Mouse (Mus musculus) lung, postnatal 0 days (tissue): ENCODE data around the gene Bmi1.

Experiments
- CTCF ChIP-seq: IDR thresholded peaks from 2 replicates; pipeline ENCODE4 v1.5.1; 2016; ENCODE audit warnings: antibody characterized with exemption, mild to moderate bottlenecking
- EP300 ChIP-seq: IDR thresholded peaks from 2 replicates; pipeline ENCODE4 v1.6.1; 2016; ENCODE audit warnings: antibody characterized with exemption, mild to moderate bottlenecking, control low read depth

- no peak for TF ChIP-seq CTCF
- no peak for TF ChIP-seq EP300
Measured at GRCm38 (mm10) chr2:18692031-18692430, 15.2 kb downstream of the Bmi1 start.
